ENCODE assay signal across 8 mouse cellular contexts in genomic region chr9:65551035-65551434, GRCm38 (mm10). TPM values are rescaled to one million over a fixed set of nuclear protein-coding genes. Genes with fewer than 3 reads are reported as not detected.
DNase-seq lines count a peak whose midpoint lies in the region; ATAC-seq and TF ChIP-seq lines count a peak whose summit lies in the region.

No protein-coding gene starts in this region.

- no peak for TF ChIP-seq EP300 in liver, embryonic 14.5 days (IDR thresholded peaks at IDR 0.05; ENCODE audit: low read depth)

- TF ChIP-seq CTCF in hindbrain, postnatal 0 days (IDR thresholded peaks at IDR 0.05; ENCODE audit: low read depth) = no peak
- no peak for TF ChIP-seq CTCF in liver, embryonic 14.5 days (IDR thresholded peaks at IDR 0.05; ENCODE audit: low read depth)
- no peak for TF ChIP-seq CTCF in midbrain, postnatal 0 days (IDR thresholded peaks at IDR 0.05)

- no peaks in the 10 kb centered on the region for H3K9me3 ChIP-seq in hindbrain, postnatal 0 days (ENCODE audit: low read length)
- H3K9me3 ChIP-seq in liver, embryonic 14.5 days (ENCODE audit: control insufficient read depth, low read length) = no peaks in the 10 kb centered on the region
- no peaks in the 10 kb centered on the region for H3K9me3 ChIP-seq in midbrain, postnatal 0 days (ENCODE audit: low read length)

- DNase-seq in 3T3-L1 (ENCODE audit: low read depth, low spot score) (peak; percentile 99), R1 (ENCODE audit: low read depth, low spot score) (peak; percentile 39)
- DNase-seq in forelimb bud, embryonic 11.5 days (ENCODE audit: low read depth, low spot score) = peak; percentile 64
- peak; percentile 18 for DNase-seq in hindbrain, postnatal 0 days (ENCODE audit: low spot score)
- DNase-seq in liver, embryonic 14.5 days (ENCODE audit: low read depth in 3 of 3, low spot score in 3 of 3) = no peak
- DNase-seq in ovary, adult 18-20 months (ENCODE audit: low spot score) = peak; percentile 74
- DNase-seq in layer of hippocampus, postnatal 14 days (ENCODE audit: low spot score in 2 of 2) = no peak
- DNase-seq in midbrain, postnatal 0 days (ENCODE audit: low spot score) = no peak

- H3K4me1 ChIP-seq in hindbrain, postnatal 0 days (ENCODE audit: insufficient read depth, low read length) = peaks cover 9% of the 10 kb centered on the region
- H3K4me1 ChIP-seq in liver, embryonic 14.5 days (replicated peaks; ENCODE audit: control insufficient read depth in 2 of 2, insufficient read depth in 2 of 2, low read length in 1 of 2) = peaks cover 59 to 67% of the 10 kb centered on the region in 2 experiments
- no peaks in the 10 kb centered on the region for H3K4me1 ChIP-seq in midbrain, postnatal 0 days (ENCODE audit: insufficient read depth, low read length)

- peaks cover 5% of the 10 kb centered on the region; the same call in 1 of the 2 replicates for H3K36me3 ChIP-seq in hindbrain, postnatal 0 days (ENCODE audit: insufficient read depth, low read length)
- H3K36me3 ChIP-seq in liver, embryonic 14.5 days (replicated peaks; ENCODE audit: control insufficient read depth, insufficient read depth, low read depth) = peaks cover 37% of the 10 kb centered on the region
- no peaks in the 10 kb centered on the region for H3K36me3 ChIP-seq in midbrain, postnatal 0 days (ENCODE audit: insufficient read depth, low read length)

- WGBS in hindbrain, postnatal 0 days = 45% methylated on average over 5 of the region's 5 CpGs
- WGBS in liver, embryonic 14.5 days (ENCODE audit: insufficient replicate concordance) = 14% methylated on average over 5 of the region's 5 CpGs
- 49% methylated on average over 5 of the region's 5 CpGs for WGBS in midbrain, postnatal 0 days

- H3K9ac ChIP-seq in hindbrain, postnatal 0 days (replicated peaks; ENCODE audit: low read length) = no peak overlapping the region
- peak overlapping the region; percentile 24 for H3K9ac ChIP-seq in liver, embryonic 14.5 days (replicated peaks)
- no peak overlapping the region for H3K9ac ChIP-seq in midbrain, postnatal 0 days (replicated peaks; ENCODE audit: low read length, poor library complexity, severe bottlenecking)

- no peak overlapping the region for H3K4me2 ChIP-seq in hindbrain, postnatal 0 days (ENCODE audit: low read depth, low read length)
- H3K4me2 ChIP-seq in liver, embryonic 14.5 days (ENCODE audit: low read depth) = no peak overlapping the region
- no peak overlapping the region for H3K4me2 ChIP-seq in midbrain, postnatal 0 days (ENCODE audit: low read depth, low read length, poor library complexity, severe bottlenecking)

- no peaks in the 10 kb centered on the region for H3K27me3 ChIP-seq in hindbrain, postnatal 0 days (ENCODE audit: insufficient read depth, low read length)
- no peaks in the 10 kb centered on the region for H3K27me3 ChIP-seq in liver, embryonic 14.5 days (ENCODE audit: control insufficient read depth, insufficient read depth, low read length)
- no peaks in the 10 kb centered on the region for H3K27me3 ChIP-seq in midbrain, postnatal 0 days (ENCODE audit: insufficient read depth, low read length)

- H3K27ac ChIP-seq in hindbrain, postnatal 0 days = no peak overlapping the region
- peak overlapping the region; percentile 63 for H3K27ac ChIP-seq in liver, embryonic 14.5 days
- no peak overlapping the region for H3K27ac ChIP-seq in midbrain, postnatal 0 days (ENCODE audit: low read depth, low read length)

- no peak overlapping the region for H3K4me3 ChIP-seq in hindbrain, postnatal 0 days (ENCODE audit: low read length)
- H3K4me3 ChIP-seq in liver, embryonic 14.5 days (ENCODE audit: insufficient read depth in 1 of 2, low read depth in 2 of 2, low read length in 2 of 2) = no peak overlapping the region
- no peak overlapping the region for H3K4me3 ChIP-seq in midbrain, postnatal 0 days (ENCODE audit: low read depth, low read length)

- peak; percentile 39; the same call in 1 of the 2 replicates for ATAC-seq in hindbrain, postnatal 0 days
- ATAC-seq in liver, embryonic 14.5 days (ENCODE audit: insufficient read depth) = no peak
- ATAC-seq in midbrain, postnatal 0 days (ENCODE audit: low FRiP score) = no peak

RNA-seq across cellular contexts. Expression of gene Plekho2, which starts 28.8 kb away (rescaled TPM):
- total RNA-seq in hindbrain, postnatal 0 days (2014; rRNA removed) = 12.7 and 17.9 TPM in 2 replicates
- polyA plus RNA-seq in hindbrain, postnatal 0 days (2015; fragmentation: Nextera tagmentation; extraction: Ambion mirVana) = 7.0 and 7.8 TPM in 2 replicates
- polyA plus RNA-seq in liver, embryonic 14.5 days (2012; rRNA removed) = 15.5 and 15.7 TPM in 2 replicates
- polyA plus RNA-seq in liver, embryonic 14.5 days (2014; fragmentation: Nextera tagmentation; extraction: Ambion mirVana) = 21.5 and 24.2 TPM in 2 replicates
- 1 to 10 TPM; 7.5 to 9.4 TPM for total RNA-seq in layer of hippocampus, postnatal 14 days (2021)
- 7.5 and 9.0 TPM in 2 replicates for total RNA-seq in midbrain, postnatal 0 days (2014; rRNA removed)
- 3.1 and 3.8 TPM in 2 replicates for polyA plus RNA-seq in midbrain, postnatal 0 days (2015; fragmentation: Nextera tagmentation; extraction: Ambion mirVana)

RNA-seq across cellular contexts. Expression of gene Ankdd1a, which starts 31.0 kb away (rescaled TPM):
- total RNA-seq in hindbrain, postnatal 0 days (2014; rRNA removed) = 3.7 and 5.9 TPM in 2 replicates
- polyA plus RNA-seq in hindbrain, postnatal 0 days (2015; fragmentation: Nextera tagmentation; extraction: Ambion mirVana) = 0.81 and 1.2 TPM in 2 replicates
- 0.06 TPM in 1 of 2 replicates, not detected in the other for polyA plus RNA-seq in liver, embryonic 14.5 days (2012; rRNA removed)
- polyA plus RNA-seq in liver, embryonic 14.5 days (2014; fragmentation: Nextera tagmentation; extraction: Ambion mirVana) = not detected in 2 replicates
- total RNA-seq in layer of hippocampus, postnatal 14 days (2021) = 1 to 10 TPM; 1.7 to 1.9 TPM
- total RNA-seq in midbrain, postnatal 0 days (2014; rRNA removed) = 5.4 and 5.5 TPM in 2 replicates
- 1.4 TPM in 2 replicates for polyA plus RNA-seq in midbrain, postnatal 0 days (2015; fragmentation: Nextera tagmentation; extraction: Ambion mirVana)

RNA-seq across cellular contexts. Expression of gene Pif1, which starts 35.9 kb away (rescaled TPM):
- 3.5 and 15.2 TPM in 2 replicates for total RNA-seq in hindbrain, postnatal 0 days (2014; rRNA removed)
- polyA plus RNA-seq in hindbrain, postnatal 0 days (2015; fragmentation: Nextera tagmentation; extraction: Ambion mirVana) = 2.4 and 2.9 TPM in 2 replicates
- polyA plus RNA-seq in liver, embryonic 14.5 days (2012; rRNA removed) = 10.8 and 11.9 TPM in 2 replicates
- 6.8 and 7.7 TPM in 2 replicates for polyA plus RNA-seq in liver, embryonic 14.5 days (2014; fragmentation: Nextera tagmentation; extraction: Ambion mirVana)
- total RNA-seq in layer of hippocampus, postnatal 14 days (2021) = under 1 TPM; 0.67 to 0.69 TPM
- total RNA-seq in midbrain, postnatal 0 days (2014; rRNA removed) = 0.99 and 2.2 TPM in 2 replicates
- polyA plus RNA-seq in midbrain, postnatal 0 days (2015; fragmentation: Nextera tagmentation; extraction: Ambion mirVana) = 0.33 and 0.77 TPM in 2 replicates

Comparison
In these comparisons a context has a peak if more than half of its experiments do, and no peak if none do; other contexts are left out.
1. DNase-seq: peak in 3T3-L1 (single experiment), R1 (single experiment), forelimb bud, embryonic 11.5 days (single experiment), hindbrain, postnatal 0 days (single experiment) and ovary, adult 18-20 months (single experiment); none in liver, embryonic 14.5 days (0 of 3), layer of hippocampus, postnatal 14 days (0 of 2) and midbrain, postnatal 0 days (single experiment).